Mouse (Mus musculus) heart, embryonic 15.5 days (tissue): Measurements from ENCODE around the gene 1810049J17Rik. TPM values are rescaled to one million over a fixed set of nuclear protein-coding genes. Genes with fewer than 3 reads are reported as not detected.

Experiments used
- ATAC-seq: fragments of 200-750 bp; cut with Nextera tagmentation; replicated peaks from 2 replicates; pipeline ENCODE4 v1.8.0; 2017; ENCODE audit warnings: low read depth, moderate TSS enrichment; ENCODE audit not compliant: insufficient number of reproducible peaks, insufficient read depth, low FRiP score
- H3K27ac ChIP-seq: fragments of 300-500 bp; sonication (generic); 2 replicates; pipeline ENCODE4 v1.5.1; 2015; ENCODE audit warnings: mild to moderate bottlenecking, inconsistent platforms
- H3K27me3 ChIP-seq: fragments of 300-500 bp; sonication (generic); 2 replicates; pipeline ENCODE4 v1.6.1; 2015; ENCODE audit warnings: inconsistent platforms
- H3K36me3 ChIP-seq: fragments of 300-500 bp; sonication (generic); 2 replicates; pipeline ENCODE4 v1.6.1; 2015; ENCODE audit warnings: mild to moderate bottlenecking, inconsistent platforms
- H3K4me1 ChIP-seq: fragments of 300-500 bp; sonication (generic); replicated peaks from 2 replicates; pipeline ENCODE4 v1.6.1; 2015; ENCODE audit warnings: inconsistent platforms
- H3K4me2 ChIP-seq: fragments of 300-500 bp; sonication (generic); 2 replicates; pipeline ENCODE4 v1.6.1; 2015; ENCODE audit warnings: inconsistent platforms, mild to moderate bottlenecking, moderate library complexity
- H3K4me3 ChIP-seq: fragments of 300-500 bp; sonication (generic); 2 replicates; pipeline ENCODE4 v1.5.1; 2015; ENCODE audit warnings: mild to moderate bottlenecking, inconsistent platforms
- H3K9ac ChIP-seq: fragments of 300-500 bp; sonication (generic); 2 replicates; pipeline ENCODE4 v1.6.1; 2015; ENCODE audit warnings: mild to moderate bottlenecking, inconsistent platforms
- H3K9me3 ChIP-seq: fragments of 300-500 bp; sonication (generic); replicated peaks from 2 replicates; pipeline ENCODE4 v1.6.1; 2016; ENCODE audit warnings: inconsistent platforms
- WGBS: fragments of 180-500 bp; shearing (Covaris S2); methylation state at CpG from one replicate; pipeline ENCODE4 v1.1.7; 2015; ENCODE audit warnings: mixed read lengths; 5-methylcytosine and 5-hydroxymethylcytosine counted together
- polyA plus RNA-seq: library from polyadenylated mRNA; unstranded; fragments of >200 nt; fragmentation: Nextera tagmentation; extraction: Ambion mirVana; gene quantifications from 2 replicates; pipeline ENCODE4 v1.2.1, GENCODE M21; 2015

The 1810049J17Rik gene
- polyA plus RNA-seq, 1 experiment from 2014 or later, result not detected

DNA sequence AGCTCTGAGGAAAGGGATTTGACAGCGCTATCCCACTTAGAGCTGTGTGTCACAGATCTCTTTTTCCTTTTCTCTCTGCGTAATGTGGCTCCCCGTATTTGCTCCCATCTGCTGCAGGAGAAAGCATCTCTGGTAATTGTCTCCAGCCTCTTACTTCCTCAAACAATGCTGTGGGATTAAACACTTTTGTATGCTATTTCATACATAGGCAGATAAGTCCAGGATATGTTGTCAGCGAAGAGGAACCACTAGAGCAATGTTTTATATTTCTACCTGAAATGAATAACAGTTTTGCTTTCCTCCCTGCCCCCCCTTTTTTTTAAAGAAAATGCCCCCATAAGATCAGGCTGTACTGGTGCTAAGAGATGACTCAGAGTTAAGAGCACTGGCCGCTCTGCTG, 13.2 kb downstream of the 1810049J17Rik start:
- Histone ChIP-seq H3K36me3 (no peaks in the 10 kb centered on the region), H3K4me3 (no peak overlapping the region), H3K27ac (no peak overlapping the region), H3K4me1 (peaks cover 6% of the 10 kb centered on the region), H3K9me3 (no peaks in the 10 kb centered on the region), H3K4me2 (no peak overlapping the region), H3K27me3 (no peaks in the 10 kb centered on the region), H3K9ac (no peak overlapping the region)
- no peak for ATAC-seq
- 91% methylated on average over 5 of the region's 5 CpGs for WGBS

DNA sequence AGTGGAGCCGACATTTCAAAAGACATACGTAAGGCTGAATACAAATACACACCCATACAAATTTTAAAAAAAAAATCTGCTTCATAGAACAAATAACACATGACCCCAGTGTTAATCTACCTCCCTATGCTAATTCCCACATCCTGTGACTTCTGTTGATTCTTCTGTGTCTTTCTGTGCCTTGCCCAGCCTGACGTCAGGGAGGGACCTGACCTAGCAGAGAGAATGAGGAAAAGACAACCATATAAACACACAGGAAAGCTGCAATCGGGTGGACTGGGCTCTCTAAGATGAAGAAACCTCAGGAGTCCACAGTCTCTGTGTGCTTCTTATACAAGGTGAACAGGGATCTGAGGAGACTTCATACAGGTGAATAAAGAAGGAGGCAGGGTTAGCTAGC, 14.6 kb downstream of the 1810049J17Rik start:
- no peaks in the 10 kb centered on the region for H3K27me3 ChIP-seq
- H3K4me1 ChIP-seq, result peaks cover 6% of the 10 kb centered on the region
- H3K4me3 ChIP-seq, result no peak overlapping the region
- H3K4me2 ChIP-seq, result no peak overlapping the region
- 60% methylated on average over 4 of the region's 4 CpGs for WGBS
- ATAC-seq, result no peak
- no peaks in the 10 kb centered on the region for H3K36me3 ChIP-seq
- H3K9me3 ChIP-seq, result no peaks in the 10 kb centered on the region
- H3K27ac ChIP-seq, result no peak overlapping the region
- no peak overlapping the region for H3K9ac ChIP-seq

DNA sequence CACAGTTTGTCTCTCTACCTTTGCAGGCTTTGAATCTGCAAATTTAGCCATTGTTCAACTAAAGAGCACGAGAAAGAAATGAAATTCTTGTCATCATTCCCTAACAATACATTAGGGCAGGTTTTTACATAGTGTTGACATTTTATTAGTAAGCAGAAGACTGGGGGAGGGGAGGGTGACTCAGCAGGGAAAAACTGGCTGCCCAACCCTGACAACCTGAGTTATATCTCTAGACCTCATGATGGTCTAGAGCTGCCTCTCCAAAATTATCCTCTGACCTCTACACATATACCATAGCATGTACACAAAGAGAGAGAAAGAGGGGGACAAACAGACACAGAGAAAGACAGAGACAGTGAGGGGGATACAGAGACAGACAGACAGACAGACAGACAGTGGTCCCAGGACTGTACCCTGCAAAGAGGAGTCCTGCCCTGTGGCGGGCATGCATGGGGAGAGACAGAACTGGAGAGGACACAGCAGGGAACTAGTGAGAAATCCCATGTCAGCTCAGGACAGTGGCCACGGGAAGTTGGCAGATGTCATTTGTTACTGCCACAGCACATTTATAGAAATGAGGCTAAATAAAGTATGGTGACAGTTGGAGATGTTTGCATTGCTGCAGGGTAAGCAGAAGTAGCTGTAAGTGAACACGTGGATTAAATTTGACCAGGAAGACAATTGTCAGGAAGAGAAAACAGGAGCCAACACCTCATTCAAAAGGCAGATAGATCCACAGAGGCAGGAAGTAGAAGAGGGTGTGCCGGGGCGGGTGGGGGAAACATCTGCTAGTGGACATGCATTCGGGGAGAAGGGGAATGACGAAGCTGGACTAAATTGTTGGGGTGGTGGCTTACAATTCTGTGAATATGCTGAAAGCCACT, 15.3 kb downstream of the 1810049J17Rik start:
- WGBS, result 43% methylated on average over 8 of the region's 8 CpGs
- Histone ChIP-seq H3K9me3 (no peaks in the 10 kb centered on the region), H3K9ac (no peak overlapping the region), H3K27ac (peak overlapping the region; percentile 4; the same call in 1 of the 2 replicates), H3K4me2 (no peak overlapping the region), H3K36me3 (no peaks in the 10 kb centered on the region), H3K4me3 (no peak overlapping the region), H3K4me1 (peaks cover 6% of the 10 kb centered on the region), H3K27me3 (no peaks in the 10 kb centered on the region)
- 0 out of 2 replicates have a peak, but pooled peaks have one; percentile 14 for ATAC-seq

DNA sequence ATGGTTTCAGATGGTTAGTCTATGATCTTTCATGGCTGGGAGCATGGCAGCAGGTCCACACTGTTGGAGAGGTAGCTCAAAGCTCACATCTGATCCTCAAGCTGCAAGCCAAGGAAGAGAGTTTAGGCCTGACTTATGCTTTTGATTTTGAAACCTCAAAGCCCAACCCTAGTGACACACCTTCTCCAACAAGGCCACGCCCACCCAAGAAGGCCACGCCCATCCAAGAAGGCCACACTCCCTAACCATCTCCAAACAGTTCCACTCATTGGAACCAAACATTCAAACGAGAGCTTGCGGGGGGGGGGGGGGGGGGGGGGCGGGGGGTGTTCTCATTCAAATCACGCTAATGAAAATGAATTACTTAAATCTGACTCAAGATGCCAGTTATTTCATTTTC, 19.9 kb downstream of the 1810049J17Rik start:
- Histone ChIP-seq H3K27me3 (no peaks in the 10 kb centered on the region), H3K36me3 (no peaks in the 10 kb centered on the region), H3K4me1 (peaks cover 6% of the 10 kb centered on the region), H3K27ac (no peak overlapping the region), H3K4me3 (no peak overlapping the region), H3K4me2 (no peak overlapping the region), H3K9ac (no peak overlapping the region), H3K9me3 (no peaks in the 10 kb centered on the region)
- WGBS, result 80% methylated on average over 5 of the region's 6 CpGs
- ATAC-seq, result no peak

DNA sequence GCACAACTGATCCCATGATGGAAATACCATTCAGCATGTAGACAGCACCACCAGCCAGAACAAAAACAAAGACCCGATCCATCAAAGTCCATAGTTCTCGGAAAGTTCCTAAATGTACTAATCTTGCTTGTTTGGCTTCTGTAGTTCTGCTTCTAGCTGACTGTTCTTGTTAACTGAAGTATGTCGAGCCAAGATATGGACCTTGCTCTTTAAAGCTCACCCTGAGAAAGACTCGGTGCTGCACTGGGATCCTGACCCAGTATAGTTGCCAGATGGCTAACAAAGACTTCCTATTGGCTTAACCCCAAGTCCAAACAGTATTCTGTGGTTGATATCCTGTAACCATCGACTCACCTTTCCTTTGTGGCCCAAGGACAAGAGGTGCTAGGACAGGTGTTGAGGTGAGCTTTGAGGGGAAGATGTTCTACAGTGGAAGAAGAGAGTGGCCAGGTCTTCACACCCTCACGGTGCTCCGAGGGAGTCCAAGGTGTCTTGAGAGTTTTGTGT, 23.4 kb downstream of the 1810049J17Rik start:
- no peak overlapping the region for H3K27ac ChIP-seq
- no peak overlapping the region for H3K4me2 ChIP-seq
- no peaks in the 10 kb centered on the region for H3K4me1 ChIP-seq
- no peak overlapping the region for H3K9ac ChIP-seq
- WGBS, result 75% methylated on average over 7 of the region's 7 CpGs
- ATAC-seq, result no peak
- H3K27me3 ChIP-seq, result no peaks in the 10 kb centered on the region
- no peak overlapping the region for H3K4me3 ChIP-seq
- no peaks in the 10 kb centered on the region for H3K9me3 ChIP-seq
- H3K36me3 ChIP-seq, result no peaks in the 10 kb centered on the region

DNA sequence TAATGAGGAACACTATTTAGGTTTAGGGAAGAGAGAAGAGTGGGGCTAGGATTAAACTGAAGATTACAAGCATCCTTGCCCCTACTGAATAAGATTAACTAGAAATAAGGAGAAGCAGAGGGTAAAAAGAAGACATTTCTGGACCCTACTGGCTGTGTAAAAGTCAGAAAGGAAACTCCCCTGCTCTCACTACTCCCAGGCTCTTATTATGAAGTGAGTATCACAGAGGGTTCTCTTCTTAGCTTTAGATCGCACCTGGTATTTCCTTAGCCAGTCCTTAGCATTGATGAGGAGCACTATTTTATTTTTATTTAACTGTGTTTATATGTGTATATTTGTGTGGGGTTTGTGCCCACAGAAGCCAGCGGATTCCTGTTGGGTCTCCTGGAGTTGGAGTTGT, 25.5 kb downstream of the 1810049J17Rik start:
- Histone ChIP-seq H3K9ac (no peak overlapping the region), H3K27me3 (no peaks in the 10 kb centered on the region), H3K4me1 (no peaks in the 10 kb centered on the region), H3K4me2 (no peak overlapping the region), H3K27ac (no peak overlapping the region), H3K9me3 (no peaks in the 10 kb centered on the region), H3K36me3 (no peaks in the 10 kb centered on the region), H3K4me3 (no peak overlapping the region)
- WGBS, result 65% methylated on average over 2 of the region's 2 CpGs
- ATAC-seq, result no peak

DNA sequence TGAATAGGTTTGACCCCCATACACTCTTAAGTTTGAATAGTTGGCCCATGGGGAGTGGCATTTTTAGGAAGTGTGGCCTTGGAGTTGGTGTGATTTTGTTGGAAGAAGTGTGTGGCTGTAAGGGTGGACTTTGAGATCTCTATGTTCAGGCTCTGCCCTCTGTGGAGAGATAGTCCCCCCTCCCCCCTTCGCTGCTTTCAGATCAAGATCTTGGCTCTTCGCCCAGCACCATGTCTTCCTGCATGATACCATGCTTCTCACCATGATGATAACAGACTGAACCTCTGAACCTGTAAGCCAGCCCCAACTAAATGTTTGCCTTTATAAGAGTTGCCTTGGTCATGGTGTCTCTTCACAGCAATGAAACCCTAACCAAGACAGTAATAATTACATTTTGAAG, 29.9 kb downstream of the 1810049J17Rik start:
- no peak for ATAC-seq
- Histone ChIP-seq H3K4me3 (no peak overlapping the region), H3K9ac (no peak overlapping the region), H3K9me3 (no peaks in the 10 kb centered on the region), H3K4me2 (no peak overlapping the region), H3K27ac (no peak overlapping the region), H3K36me3 (no peaks in the 10 kb centered on the region), H3K27me3 (no peaks in the 10 kb centered on the region), H3K4me1 (no peaks in the 10 kb centered on the region)
- WGBS, result 87% methylated on average over 2 of the region's 2 CpGs

DNA sequence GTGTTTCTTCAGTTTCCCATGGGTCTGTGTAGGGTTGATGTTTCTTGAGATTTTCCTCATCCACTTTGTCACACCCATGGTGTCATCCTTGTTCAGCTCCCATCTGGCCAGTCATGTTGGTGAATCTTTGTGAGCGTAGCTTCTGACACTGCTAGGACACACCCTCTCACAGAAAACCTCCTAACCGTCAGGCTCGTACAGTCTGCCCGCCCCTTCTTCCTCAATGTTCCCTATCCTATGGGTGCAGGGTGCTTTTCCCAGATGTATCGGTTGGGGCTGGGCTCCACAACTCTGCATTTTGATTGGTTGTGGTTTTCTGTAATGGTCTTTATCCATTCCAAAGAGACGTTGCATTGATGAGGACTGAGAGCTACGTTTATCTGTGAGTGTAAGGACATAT, 31.4 kb downstream of the 1810049J17Rik start:
- H3K9me3 ChIP-seq, result no peaks in the 10 kb centered on the region
- H3K4me1 ChIP-seq, result no peaks in the 10 kb centered on the region
- ATAC-seq, result no peak
- H3K36me3 ChIP-seq, result no peaks in the 10 kb centered on the region
- WGBS, result 77% methylated on average over 7 of the region's 7 CpGs
- no peak overlapping the region for H3K27ac ChIP-seq
- H3K4me2 ChIP-seq, result no peak overlapping the region
- H3K9ac ChIP-seq, result no peak overlapping the region
- H3K4me3 ChIP-seq, result no peak overlapping the region
- no peaks in the 10 kb centered on the region for H3K27me3 ChIP-seq

DNA sequence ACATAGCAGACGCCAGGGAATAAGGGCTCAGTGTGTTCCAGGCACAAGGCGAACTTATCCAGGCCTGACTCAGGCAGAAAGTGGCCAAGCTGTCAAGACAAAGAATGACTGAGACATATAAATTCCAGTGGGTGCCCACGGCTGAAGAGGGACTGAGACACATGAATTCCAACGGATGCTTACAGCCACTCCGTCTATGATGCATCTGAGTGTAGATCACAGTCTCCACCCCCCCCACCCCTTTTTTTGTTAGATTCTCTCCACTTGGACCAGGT, 36.2 kb downstream of the 1810049J17Rik start:
- Histone ChIP-seq H3K4me3 (no peak overlapping the region), H3K9ac (no peak overlapping the region), H3K27ac (0 out of 2 replicates have a peak overlapping the region, but pooled peaks have one; percentile 21), H3K4me2 (no peak overlapping the region), H3K4me1 (no peaks in the 10 kb centered on the region), H3K9me3 (no peaks in the 10 kb centered on the region), H3K27me3 (no peaks in the 10 kb centered on the region), H3K36me3 (no peaks in the 10 kb centered on the region)
- ATAC-seq, result no peak
- WGBS, result 62% methylated on average over 5 of the region's 5 CpGs

DNA sequence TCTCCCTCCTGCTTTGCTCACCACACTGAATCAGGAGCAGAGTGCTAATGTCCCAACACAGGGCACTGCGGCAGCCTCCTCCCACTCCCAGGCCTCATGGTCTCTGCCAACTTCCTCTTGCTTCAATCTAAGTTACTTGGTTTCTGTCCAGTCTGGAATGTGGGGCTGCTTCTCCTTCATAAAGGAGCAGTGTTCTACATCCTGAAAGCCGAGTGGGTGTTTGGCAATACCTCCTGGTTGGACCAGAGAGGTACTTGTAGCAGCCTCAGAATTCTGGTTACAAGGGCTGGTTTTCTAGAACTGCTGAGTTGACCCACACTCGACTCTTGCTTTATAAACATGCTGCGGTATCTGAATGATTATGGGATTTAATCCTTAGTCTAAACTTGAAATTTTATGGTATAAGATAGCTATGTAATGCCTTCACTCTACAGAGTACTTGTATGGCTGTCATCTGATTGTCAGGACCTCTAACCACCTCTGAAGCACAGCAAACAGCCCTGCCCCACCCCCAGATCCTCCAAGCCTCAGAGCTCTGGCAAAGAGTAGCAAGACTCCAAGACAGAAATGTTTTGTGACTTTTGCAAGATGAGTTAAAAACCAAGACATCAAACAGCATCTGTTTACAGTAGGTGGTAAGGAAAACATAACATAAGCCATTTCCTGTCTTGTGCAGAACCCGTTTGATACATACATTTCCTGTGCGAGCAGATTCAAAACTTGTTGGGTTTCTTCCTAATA, 36.7 kb downstream of the 1810049J17Rik start:
- WGBS, result 58% methylated on average over 6 of the region's 6 CpGs
- H3K27ac ChIP-seq, result peak overlapping the region; percentile 21; the same call in 1 of the 2 replicates

DNA sequence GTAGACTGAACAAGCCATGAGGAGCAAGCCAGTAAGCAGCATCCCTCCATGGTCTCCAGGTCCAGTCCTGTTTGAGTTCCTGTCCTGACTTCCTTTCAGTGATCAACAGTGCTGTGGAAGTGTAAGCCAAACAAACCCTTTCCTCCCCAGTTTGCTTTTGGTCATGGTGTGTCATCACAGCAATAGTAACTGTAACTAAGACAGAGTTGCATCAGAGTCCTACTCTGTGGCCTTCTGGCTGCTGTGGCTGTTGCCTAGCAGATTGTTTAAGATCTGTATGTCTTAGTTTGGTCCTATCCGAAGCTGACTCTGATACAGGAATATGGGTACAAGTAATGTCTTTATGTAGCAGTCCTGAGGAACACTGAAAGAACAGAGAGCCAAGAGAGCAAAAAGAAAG, 41.9 kb downstream of the 1810049J17Rik start:
- Histone ChIP-seq H3K27me3 (no peaks in the 10 kb centered on the region), H3K4me2 (no peak overlapping the region), H3K9ac (no peak overlapping the region), H3K27ac (no peak overlapping the region), H3K9me3 (no peaks in the 10 kb centered on the region), H3K36me3 (no peaks in the 10 kb centered on the region), H3K4me1 (no peaks in the 10 kb centered on the region), H3K4me3 (no peak overlapping the region)
- WGBS, result 80% methylated on average over 1 of the region's 1 CpGs
- no peak for ATAC-seq

More for the DNA sequence above, 36.7 kb downstream of the 1810049J17Rik start:
- Histone ChIP-seq H3K4me2 (no peak overlapping the region), H3K36me3 (no peaks in the 10 kb centered on the region), H3K4me1 (no peaks in the 10 kb centered on the region), H3K9ac (no peak overlapping the region), H3K27me3 (no peaks in the 10 kb centered on the region), H3K9me3 (no peaks in the 10 kb centered on the region), H3K4me3 (no peak overlapping the region)
- ATAC-seq, result no peak
